Mouse (Mus musculus) ES-CJ7 (cell line): Measurements from ENCODE around the gene Cckbr.
"Not testable (repeated sequence)": the region's sequence is repeated elsewhere in the genome, so short reads cannot be mapped to it uniquely, and the experiment has no call there.

Experiments
- DNase-seq: peaks from one replicate; pipeline ENCODE4 v3.0.0; 2011; ENCODE audit warnings: low read depth, low spot score

The Cckbr gene

DNA sequence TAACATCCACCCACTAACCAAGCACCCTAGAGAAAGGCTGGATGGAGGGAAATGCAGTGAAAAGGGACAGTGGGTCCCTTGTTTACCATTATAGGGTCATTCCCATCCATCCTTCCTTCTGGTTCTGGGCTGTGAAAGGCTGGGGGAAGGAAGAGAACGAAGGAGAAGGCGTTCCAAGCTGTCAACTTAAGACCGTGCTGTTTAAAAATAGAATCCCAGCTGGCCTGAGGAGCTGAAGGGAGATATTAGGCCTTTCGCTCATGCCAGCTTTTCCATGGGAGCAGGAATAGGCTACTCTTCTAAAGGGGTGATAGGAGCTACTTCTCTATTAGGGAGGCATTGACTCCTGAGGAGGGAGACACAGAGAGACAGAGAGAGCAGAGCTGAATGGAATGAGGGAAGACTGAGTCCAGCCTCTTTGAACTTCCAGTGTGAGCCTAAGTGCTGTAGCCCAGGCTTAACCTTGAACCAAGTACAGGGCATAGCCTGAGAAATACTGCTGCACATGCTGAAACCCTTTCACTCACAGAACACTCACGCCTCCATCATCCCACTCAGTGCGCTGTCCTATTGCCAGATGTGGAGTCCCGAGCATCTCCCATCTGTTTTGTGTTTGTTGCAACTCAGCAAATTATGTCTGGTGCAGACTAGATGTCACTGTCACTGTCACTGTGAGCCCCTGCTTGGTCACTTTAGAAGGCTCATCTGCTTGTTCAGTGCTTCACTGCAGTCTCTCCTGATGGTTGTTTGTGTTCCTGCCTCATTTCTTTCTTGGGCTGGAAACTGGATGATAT is 12.6 kb downstream of the Cckbr start:
- DNase-seq = no peak

DNA sequence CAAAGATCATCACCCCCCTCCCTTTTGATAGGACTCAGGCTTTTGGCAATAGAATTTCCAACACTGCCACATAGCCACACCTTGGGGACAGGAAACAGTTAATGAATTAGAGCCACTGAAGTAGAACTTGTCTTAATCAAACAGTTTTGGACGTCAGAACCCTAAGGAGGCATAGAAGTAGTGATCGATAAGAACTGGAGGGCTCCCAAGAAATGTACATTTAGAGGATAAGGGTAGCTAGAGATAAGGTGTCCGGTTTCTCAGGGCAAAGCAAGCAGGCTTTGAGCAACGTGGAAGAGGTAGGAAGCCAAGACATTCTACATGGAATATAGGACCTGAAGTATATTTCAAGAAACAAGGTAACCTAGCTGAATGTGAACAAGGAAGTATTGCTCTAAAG is 15.9 kb downstream of the Cckbr start:
- DNase-seq = no peak

DNA sequence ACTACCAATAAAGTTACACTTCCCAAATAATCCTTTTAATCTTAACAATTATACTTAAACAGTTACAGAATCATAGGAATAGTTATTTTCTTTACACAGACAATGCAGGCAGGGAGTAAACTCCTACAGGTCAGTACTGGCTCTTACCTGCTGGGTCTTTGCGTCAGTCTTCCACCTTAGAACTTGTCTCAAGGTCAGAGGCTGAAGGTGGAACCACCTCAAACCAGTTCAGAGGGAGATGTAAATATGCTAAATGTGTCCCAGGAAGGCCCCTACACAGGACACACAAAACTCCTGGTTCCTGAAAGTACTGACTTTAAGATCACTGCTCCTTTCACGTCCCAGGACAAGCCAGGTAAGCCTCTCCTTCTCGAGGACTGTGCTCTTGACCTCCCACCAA is 19.5 kb downstream of the Cckbr start:
- DNase-seq = peak; percentile 80

DNA sequence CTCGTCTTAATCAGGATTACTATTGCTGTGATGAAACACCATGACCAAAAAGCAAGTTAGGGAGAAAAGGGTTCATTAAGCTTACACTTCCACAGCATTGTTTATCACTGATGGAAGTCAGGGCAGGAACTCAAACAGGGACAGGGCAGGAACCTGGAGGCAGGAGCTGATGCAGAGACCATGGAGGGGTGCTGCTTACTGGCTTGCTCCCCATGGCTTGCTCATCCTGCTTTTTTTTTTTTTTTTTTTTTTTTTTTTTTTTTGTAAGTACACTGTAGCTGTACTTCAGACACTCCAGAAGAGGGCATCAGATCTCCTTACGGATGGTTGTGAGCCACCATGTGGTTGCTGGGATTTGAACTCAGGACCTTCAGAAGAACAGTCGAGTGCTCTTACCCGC is 27.8 kb downstream of the Cckbr start:
- not testable (repeated sequence) for DNase-seq

DNA sequence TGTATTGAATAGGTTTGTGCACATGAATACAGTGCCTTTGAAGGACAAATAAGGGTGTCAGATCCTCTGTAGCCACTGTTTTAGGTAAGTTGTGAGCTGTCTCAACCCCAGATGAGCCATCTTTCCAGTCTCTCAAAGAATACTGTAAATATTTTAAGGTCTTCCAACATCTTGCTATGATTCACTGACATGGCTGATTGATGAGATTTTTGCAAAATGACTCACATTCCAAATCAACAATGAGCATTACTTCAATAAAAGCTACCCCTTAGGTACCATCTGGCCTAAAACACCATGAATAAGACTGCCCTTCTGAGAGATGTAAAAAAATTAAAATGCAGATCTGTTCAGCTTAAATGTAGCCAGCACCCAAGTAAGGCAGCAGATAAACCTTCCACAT is 33.0 kb downstream of the Cckbr start:
- DNase-seq = no peak

DNA sequence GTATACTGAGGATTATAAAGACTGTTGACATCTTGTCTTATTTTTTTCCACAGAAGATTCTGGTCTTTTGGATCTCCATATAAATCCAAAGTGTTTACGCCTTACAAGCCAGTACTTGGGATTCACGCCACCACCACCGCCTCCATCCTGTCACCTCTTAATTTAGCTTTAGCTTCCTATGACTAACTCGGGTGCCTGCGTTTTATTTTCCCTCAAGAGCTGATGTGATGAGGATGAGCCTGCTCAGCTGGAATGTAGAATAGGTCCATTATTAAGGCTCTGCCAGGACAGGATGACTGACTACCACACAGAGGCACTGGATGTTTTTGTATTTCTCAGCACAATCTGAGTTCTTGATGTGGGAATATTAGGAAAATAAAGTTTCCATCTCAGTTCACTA is 40.0 kb downstream of the Cckbr start:
- not testable (repeated sequence) for DNase-seq

DNA sequence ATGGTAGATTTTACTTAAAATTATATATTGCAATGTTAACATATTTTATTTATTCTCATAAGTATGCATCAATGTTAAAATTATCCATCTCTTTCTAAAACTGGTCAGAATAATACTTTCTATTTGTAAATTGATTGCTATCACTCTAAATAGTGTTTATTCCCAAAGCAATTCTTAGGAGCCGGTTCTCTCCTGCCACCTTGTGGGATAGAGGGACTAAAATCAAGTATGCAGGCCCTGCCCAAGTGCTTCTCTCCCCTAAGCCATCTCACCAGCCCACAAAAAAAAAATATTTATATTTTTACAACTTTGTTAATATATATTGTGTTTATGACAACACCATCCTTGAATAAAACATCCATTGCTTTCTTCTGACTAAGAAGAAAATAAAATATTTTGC is 47.1 kb downstream of the Cckbr start:
- DNase-seq = no peak

DNA sequence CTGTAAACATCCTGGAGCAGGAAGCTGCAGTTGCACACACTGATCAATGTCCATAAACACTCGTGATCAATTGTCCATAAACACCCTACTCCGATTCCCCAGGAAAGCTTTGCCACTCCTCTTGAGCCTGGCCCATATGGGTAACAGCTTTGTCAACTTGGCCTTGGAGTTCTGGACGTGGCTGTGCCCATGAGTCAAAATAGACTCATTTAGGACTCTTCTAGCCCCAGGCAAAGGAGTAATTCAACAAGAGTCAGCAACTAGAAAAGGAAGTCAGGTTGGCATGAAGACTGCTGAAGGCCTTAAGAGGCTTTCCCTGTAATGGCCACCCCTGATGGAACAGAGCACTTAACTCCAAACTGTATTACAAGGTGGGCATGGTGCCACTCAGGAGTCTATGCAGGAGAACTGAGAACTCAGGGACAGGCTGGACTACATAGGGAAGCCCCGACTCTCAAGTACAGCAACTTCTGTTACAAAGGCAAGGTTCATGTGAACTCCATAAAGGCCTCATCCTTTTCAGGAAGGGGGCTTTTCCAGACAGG is 49.3 kb downstream of the Cckbr start:
- no peak for DNase-seq

DNA sequence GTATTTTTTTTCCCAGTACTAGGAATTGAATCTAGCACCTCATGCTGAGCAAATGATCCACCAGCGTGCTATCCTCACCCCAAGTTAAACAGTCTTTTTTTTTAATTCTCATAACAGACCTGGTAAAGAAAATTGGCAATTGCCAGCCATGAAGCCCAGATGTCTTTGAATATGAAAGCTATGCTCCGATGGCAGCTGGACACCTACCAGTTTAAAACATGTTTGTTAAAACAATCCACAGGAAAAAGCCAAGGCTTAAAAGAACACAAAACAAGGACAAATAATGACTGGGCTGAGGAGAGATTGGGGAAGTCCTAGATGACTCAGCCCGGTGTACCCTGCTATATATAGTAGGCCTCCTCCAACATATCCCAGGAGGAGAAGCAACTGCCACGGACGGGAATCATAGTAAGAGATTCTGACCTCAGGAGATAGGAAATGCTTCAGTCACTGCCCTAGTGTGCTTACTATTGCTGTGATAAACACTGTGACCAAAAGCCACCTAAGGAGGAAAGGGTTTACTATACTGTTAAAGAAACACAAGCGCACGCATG is 49.9 kb downstream of the Cckbr start:
- DNase-seq = no peak

DNA sequence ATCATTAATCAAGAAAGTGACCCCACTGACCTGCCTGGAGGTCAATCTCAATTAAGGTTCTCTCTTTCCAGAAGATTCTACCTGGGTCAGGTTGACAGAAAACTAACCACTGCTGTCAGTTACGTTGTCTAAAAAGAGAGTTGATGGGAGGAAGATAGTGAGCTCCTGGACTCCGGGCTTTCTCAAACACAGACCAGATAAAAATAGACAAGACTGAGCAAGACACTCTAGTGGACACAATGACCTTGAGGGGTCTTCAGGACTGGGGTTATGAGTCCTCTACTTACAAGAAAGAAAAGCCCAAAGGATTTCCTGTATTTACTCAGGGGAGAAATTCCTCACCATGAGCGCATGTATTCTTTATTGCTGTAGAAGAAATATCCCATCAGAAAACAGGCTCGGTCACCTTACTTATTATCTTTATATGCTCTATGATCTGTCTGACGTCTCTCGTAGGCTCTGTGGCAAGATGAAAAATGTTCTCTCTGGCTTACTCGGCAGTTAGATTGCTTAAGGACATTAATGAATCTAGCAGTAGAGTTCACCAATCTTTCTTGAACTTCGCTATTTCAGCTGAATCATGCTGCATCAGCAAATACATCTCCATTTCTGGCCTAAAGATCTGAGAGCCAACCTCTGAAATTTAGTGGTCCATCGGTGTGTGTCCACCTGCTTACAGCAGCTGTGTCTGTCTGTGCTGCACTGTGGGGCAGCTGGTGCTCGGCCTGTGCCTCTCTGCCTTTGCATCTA is 51.3 kb downstream of the Cckbr start:
- no peak for DNase-seq

DNA sequence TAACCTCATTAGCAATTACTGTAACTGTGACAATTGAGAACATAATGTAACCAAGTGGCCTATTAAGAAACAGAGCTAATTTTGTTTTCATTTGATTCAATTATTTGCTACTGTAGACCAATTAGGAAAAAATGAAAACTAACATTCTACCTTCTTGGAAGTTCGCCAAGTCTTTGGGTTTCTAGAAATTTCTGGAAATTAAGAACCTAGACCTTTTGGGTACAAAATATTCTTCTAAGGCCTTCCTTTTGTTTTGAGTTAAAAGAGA is 51.8 kb downstream of the Cckbr start:
- no peak for DNase-seq

DNA sequence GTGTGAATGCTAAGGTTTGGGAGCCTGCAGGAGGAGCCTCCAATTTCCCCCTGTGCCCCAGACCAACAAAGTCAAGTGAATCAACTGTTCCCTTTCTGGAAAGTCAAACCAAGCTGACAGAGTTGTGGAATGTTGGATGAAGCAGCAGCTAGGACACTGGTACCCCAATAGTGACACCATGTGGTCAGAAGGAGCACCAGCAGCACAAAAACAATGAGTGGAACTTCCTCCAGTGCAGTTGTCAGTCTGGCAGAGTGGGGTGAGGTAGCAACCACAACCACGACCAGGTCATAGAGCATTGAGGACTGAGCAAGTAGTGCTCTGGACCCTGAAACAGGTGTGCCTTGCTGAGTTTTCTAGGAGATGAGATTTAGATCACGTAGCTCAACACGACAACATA is 52.3 kb downstream of the Cckbr start:
- DNase-seq = peak; percentile 80

DNA sequence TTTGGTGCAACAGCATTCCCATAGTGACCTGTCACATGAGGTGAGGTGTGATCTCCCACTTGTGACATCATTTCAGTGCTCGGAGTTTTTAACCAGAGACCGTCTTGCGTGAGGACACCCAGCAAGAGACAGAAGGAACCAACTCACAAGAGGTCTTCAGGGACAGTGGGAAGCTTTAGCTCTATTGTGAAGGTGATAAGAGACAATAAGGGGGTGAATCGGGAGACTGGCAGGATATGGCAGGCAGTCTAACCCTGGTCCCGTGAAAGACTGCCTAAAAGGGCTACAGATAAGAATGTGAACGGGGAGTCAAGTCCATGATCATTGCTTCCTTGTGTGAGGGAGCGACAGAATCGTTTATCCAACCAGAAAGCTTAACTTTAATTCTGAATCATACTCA is 52.8 kb downstream of the Cckbr start:
- DNase-seq = no peak

DNA sequence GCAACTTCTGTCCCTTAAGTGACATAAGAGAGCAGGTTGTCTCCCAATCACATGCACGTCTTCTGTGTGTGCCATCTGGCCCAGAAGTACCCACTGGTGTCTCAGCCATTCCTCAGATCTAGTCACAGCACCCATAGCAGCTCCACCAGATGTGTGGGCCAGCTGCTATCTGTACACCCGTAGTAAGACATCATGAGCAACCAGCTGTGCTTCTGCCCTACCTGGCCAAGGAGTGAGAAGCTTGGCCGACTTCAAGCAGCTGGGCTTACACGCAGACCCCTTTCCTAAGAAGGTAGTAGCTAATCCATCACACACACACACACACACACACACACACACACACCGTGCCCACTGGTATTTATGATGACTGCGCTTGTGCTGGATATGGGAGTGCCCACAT is 53.7 kb downstream of the Cckbr start:
- no peak for DNase-seq

DNA sequence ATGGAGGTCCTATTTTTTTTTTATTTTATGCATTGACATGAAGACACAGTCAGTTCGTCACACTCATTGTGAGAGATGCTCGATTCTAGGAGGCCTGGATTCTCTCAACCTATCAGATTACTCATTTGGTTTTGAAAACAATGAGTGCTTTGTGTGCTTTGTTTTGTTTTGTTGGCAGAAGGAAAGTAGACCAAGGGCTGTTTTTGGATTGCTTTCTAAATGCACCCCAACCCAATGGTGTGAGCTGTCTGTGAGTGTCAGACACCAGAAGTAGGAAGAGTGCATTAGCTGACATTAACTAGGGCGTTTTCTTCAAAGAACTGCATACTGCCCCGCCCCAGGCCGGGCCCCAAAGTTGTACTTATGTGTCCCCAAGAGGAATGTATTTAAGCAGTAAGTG is 54.5 kb downstream of the Cckbr start:
- peak; percentile 12 for DNase-seq

DNA sequence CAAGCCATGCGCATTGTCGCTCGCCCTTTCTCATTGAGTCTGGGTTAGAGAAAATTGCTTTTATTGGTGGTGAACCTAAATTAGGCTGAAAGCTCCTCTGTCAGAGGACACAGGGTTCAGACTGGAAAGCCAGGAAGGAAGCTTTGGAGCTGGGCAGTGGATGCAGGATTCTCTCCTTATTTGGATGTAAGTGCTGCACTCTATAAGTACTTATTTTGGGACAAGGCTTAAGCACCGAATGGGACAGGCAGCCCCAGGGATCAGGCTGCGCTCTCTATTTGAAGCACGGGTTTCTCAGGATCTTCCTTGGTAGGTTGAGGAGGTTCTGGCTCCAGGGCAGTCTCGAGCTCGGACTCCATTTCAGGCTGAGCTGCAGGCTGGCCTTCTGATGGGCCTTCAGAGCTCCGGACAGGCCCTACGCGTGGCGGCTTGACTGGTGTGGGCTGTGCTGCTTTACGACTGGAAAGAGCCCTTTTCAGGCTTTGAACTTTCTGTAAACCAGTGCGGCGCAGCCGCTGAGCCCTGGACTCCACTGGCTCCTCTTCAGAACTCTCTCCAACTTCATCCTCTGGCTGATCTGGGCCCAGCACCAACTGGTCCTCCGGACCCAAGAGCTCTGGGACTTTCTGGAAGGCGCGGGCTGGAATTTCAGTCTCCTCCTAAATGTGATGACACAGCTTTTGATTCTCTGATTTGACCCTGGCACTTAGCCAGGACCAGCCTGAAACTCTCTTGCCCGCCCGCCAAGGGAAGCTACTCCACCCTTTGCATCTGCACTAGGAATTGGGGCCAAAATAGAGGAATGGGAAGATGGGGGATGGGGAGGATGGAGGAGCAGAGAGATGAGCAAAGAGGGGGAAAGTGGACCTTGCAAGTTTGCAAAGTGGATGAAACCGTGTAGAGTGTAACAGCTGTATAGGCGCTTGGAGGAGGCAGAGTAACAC is 55.3 kb downstream of the Cckbr start:
- peak; percentile 72 for DNase-seq

DNA sequence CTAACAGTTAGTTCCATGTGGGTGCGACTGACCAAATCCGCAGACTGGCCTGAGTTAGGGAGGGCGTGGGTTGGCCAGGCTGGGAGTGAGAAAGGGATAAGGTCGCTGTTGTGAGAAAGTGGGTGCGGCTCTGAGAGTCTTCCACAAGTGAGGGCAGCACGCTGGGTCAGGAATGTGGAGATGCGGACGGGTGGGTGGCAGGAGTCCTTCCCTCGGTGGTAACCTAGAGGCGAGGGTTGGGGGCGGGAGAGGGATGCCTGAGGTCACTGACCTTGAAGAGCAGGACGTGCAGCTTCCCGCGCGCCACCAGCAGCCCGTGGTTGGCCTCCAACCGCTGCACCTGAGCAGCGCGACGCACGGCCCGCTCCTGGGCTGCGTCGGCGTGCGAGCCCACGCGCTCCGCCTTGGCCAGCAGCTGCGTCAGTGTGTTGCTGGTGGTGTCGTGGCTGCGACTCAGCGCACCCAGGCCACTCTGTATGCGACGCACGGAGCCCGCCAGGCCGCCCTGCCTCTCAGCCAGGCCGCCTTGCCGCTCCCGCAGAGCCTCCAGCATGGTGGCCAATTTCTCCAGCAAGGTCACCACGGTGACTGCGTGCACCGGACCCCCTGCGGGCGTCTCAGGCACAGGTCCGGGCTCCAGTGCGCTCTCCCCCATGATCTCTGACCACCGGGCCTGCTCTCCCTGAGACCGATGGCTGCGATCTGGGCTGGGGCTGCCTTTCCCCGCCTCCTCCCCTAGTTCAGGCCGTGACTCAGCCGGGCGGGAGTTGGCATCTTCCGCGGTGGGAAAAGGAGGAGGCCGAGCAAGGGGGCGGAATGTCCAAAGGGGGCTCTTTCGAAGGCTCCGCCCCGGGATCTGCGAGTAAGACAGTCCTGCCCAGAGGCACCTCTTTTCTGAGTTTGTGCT is 56.2 kb downstream of the Cckbr start, which contains the start of gene Cavin3:
TSS of gene Cavin3 (minus strand) at position 796 of the 907 bp plus-strand sequence.
- peak; percentile 88 for DNase-seq

DNA sequence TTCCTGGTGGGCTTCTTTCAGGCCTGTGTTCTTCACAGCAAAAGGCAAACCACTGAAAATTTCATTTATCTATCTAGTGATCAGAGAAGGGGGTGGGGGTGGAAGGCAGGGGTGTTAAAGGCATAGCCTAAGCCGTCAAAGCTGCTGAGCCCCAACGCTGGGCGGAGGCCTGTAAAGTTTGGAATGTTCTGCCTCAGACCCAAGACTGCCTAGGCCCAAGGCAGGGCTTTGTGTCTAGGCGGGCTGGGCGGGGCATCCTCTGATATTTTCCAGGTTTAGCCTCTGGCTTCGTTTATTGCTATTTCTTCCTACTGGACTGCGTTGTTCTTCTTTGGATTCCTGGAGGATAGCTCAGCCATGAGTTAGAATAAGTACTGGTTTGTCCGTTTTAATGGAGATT is 56.9 kb downstream of the Cckbr start:
- DNase-seq = peak; percentile 61

DNA sequence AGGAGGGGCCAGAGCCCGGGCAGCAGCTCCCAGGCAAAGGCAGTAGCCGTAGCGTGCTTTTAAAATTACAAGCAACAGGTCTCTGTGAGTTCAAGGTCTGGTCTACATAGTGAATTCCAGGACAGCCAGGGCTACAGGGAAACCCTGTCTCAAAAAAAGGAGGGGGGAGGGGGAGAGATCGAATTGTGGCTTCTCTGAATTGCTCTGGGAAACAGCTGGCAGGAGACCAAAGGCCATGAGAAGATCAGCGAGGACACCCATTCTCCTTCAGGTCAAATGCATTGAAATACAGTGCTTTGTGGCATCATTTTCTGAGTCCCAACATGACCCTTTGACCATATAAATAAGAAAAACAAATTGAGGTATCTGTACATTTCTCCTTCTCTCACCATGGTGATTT is 59.5 kb downstream of the Cckbr start:
- no peak for DNase-seq

DNA sequence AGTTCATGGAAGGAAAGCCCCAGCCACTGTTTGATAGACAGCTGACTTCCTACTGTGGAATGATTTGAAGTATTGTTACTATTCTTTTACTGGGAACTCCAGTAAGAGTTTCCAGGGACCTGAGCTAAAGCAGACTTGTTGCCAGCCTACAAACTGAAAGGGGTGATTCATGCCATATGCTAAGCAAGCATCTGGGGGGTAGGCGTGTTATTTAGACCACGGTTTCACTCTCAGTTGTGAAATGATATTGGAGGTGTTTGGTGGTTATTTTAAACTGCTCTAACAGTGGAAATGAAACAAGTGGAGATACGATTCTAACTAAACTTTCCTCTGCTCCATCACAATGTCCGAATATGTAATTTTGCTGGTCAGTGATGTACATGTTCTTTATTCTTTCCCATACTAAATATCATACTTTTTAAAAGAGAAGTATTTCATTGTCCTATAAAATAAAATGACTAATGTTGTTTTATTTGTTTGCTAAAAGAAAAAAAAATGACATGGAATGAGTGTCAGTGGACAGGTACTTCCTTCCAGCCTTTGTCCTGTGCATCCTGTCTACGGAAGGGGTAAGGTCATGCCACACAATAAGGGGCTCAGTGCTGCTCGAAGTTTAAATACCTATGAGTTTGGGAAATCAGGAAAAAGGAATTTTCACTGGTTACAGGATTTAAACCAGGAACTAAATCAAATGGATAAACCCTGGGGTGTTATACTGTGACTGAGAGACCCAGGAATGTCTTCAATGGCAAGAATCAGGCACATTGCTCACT is 61.8 kb downstream of the Cckbr start:
- no peak for DNase-seq
